Mouse (Mus musculus) intestine, embryonic 15.5 days (tissue): Measurements from ENCODE around the gene Olfr781. TPM values are rescaled to one million over a fixed set of nuclear protein-coding genes. Genes with fewer than 3 reads are reported as not detected.
"Not testable (repeated sequence)": the region's sequence is repeated elsewhere in the genome, so short reads cannot be mapped to it uniquely, and the experiment has no call there.

ENCODE experiments used
- ATAC-seq: fragments of 200-750 bp; cut with Nextera tagmentation; 2 replicates; pipeline ENCODE4 v1.8.0; 2017; ENCODE audit warnings: moderate TSS enrichment, moderate library complexity
- H3K27ac ChIP-seq: fragments of 300-500 bp; sonication (generic); 2 replicates; pipeline ENCODE4 v1.5.1; 2015; ENCODE audit warnings: mild to moderate bottlenecking, inconsistent platforms
- H3K27me3 ChIP-seq: fragments of 300-500 bp; sonication (generic); replicated peaks from 2 replicates; pipeline ENCODE4 v1.6.1; 2015; ENCODE audit warnings: inconsistent platforms
- H3K36me3 ChIP-seq: fragments of 300-500 bp; sonication (generic); 2 replicates; pipeline ENCODE4 v1.6.1; 2015; ENCODE audit warnings: inconsistent platforms
- H3K4me1 ChIP-seq: fragments of 300-500 bp; sonication (generic); replicated peaks from 2 replicates; pipeline ENCODE4 v1.6.1; 2015; ENCODE audit warnings: inconsistent platforms
- H3K4me2 ChIP-seq: fragments of 300-500 bp; sonication (generic); replicated peaks from 2 replicates; pipeline ENCODE4 v1.6.1; 2015; ENCODE audit warnings: mild to moderate bottlenecking, inconsistent platforms
- H3K4me3 ChIP-seq: fragments of 300-500 bp; sonication (generic); replicated peaks from 2 replicates; pipeline ENCODE4 v1.5.1; 2015; ENCODE audit warnings: inconsistent platforms
- H3K9ac ChIP-seq: fragments of 300-500 bp; sonication (generic); 2 replicates; pipeline ENCODE4 v1.6.1; 2015; ENCODE audit warnings: inconsistent platforms
- H3K9me3 ChIP-seq: fragments of 300-500 bp; sonication (generic); 2 replicates; pipeline ENCODE4 v1.6.1; 2016; ENCODE audit warnings: inconsistent platforms
- WGBS: fragments of 180-500 bp; shearing (Covaris S2); methylation state at CpG from one replicate; pipeline ENCODE4 v1.1.7; 2015; 5-methylcytosine and 5-hydroxymethylcytosine counted together
- polyA plus RNA-seq: library from polyadenylated mRNA; unstranded; fragments of >200 nt; fragmentation: Nextera tagmentation; extraction: Ambion mirVana; gene quantifications from 2 replicates; pipeline ENCODE4 v1.2.1, GENCODE M21; 2015

Olfr781 gene
- polyA plus RNA-seq: not detected in 2 replicates

- no peaks in the 10 kb centered on the region for H3K4me1 ChIP-seq
- H3K9ac ChIP-seq: no peak within 1 kb of the TSS
- no peak within 1 kb of the TSS for H3K4me2 ChIP-seq
- no peak within 1 kb of the TSS for H3K4me3 ChIP-seq
- H3K36me3 ChIP-seq: no peaks in the 10 kb centered on the region
- no peaks in the 10 kb centered on the region for H3K9me3 ChIP-seq
- H3K27me3 ChIP-seq: no peaks in the 10 kb centered on the region
- no peak within 1 kb of the TSS for H3K27ac ChIP-seq
- ATAC-seq: no peak
These were observed at the start of gene Olfr781 for GRCm38 (mm10) chr10:129328554-129328953. Gene Olfr781, plus strand, starts transcription at chr10:129328854.

- 35% methylated on average over 1 of the region's 1 CpGs for WGBS
These were observed 15.7 kb upstream of the Olfr781 start for GRCm38 (mm10) chr10:129312973-129313372.

GRCm38 (mm10) chr10:129313521-129313920 is 15.1 kb upstream of the Olfr781 start:
- H3K4me3 ChIP-seq, H3K9ac ChIP-seq, H3K27ac ChIP-seq, H3K27me3 ChIP-seq, H3K4me2 ChIP-seq, H3K4me1 ChIP-seq, H3K36me3 ChIP-seq, H3K9me3 ChIP-seq: not testable (repeated sequence)
- no CpG with 5 or more reads among the region's 1 CpGs for WGBS
- peak; percentile 61 for ATAC-seq

More at GRCm38 (mm10) chr10:129312973-129313372, 15.7 kb upstream of the Olfr781 start:
- H3K4me3 ChIP-seq, H3K27ac ChIP-seq, H3K4me2 ChIP-seq, H3K9me3 ChIP-seq, H3K9ac ChIP-seq, H3K36me3 ChIP-seq, H3K4me1 ChIP-seq, H3K27me3 ChIP-seq: not testable (repeated sequence)
- peak; percentile 53; the same call in 1 of the 2 replicates for ATAC-seq

- no peak within 1 kb of the TSS for H3K4me2 ChIP-seq
- H3K36me3 ChIP-seq: no peaks in the 10 kb centered on the region
- H3K9me3 ChIP-seq: no peaks in the 10 kb centered on the region
- no peak within 1 kb of the TSS for H3K27ac ChIP-seq
- 82% methylated on average over 3 of the region's 3 CpGs for WGBS
- no peak within 1 kb of the TSS for H3K9ac ChIP-seq
- H3K4me1 ChIP-seq: no peaks in the 10 kb centered on the region
- no peak for ATAC-seq
- no peaks in the 10 kb centered on the region for H3K27me3 ChIP-seq
- no peak within 1 kb of the TSS for H3K4me3 ChIP-seq
These were observed 10.8 kb upstream of the Olfr781 start, which contains the start of gene Olfr780 for GRCm38 (mm10) chr10:129317817-129318216. Gene Olfr780, plus strand, starts transcription at chr10:129318117.

- Histone ChIP-seq H3K4me2 (no peak within 1 kb of the TSS), H3K27me3 (no peaks in the 10 kb centered on the region), H3K4me3 (no peak within 1 kb of the TSS), H3K36me3 (no peaks in the 10 kb centered on the region), H3K4me1 (no peaks in the 10 kb centered on the region), H3K9me3 (no peaks in the 10 kb centered on the region), H3K27ac (no peak within 1 kb of the TSS), H3K9ac (no peak within 1 kb of the TSS)
- 93% methylated on average over 3 of the region's 3 CpGs for WGBS
- ATAC-seq: no peak
These were observed 19.9 kb downstream of the Olfr781 start, which contains the start of gene Olfr782 for GRCm38 (mm10) chr10:129348550-129348949. Gene Olfr782, plus strand, starts transcription at chr10:129348850.

GRCm38 (mm10) chr10:129352475-129352874 is 23.8 kb downstream of the Olfr781 start:
- not testable (repeated sequence) for H3K27me3 ChIP-seq, H3K4me2 ChIP-seq, H3K9me3 ChIP-seq, H3K9ac ChIP-seq, H3K4me1 ChIP-seq, H3K36me3 ChIP-seq, H3K27ac ChIP-seq, H3K4me3 ChIP-seq
- 50% methylated on average over 2 of the region's 2 CpGs for WGBS
- peak; percentile 81 for ATAC-seq

GRCm38 (mm10) chr10:129356496-129356895 is 27.8 kb downstream of the Olfr781 start:
- WGBS: 93% methylated on average over 4 of the region's 4 CpGs
- not testable (repeated sequence) for ATAC-seq

GRCm38 (mm10) chr10:129357307-129357706 is 28.7 kb downstream of the Olfr781 start:
- Histone ChIP-seq H3K27me3 (no peaks in the 10 kb centered on the region), H3K9ac (no peak overlapping the region), H3K4me2 (no peak overlapping the region), H3K9me3 (no peaks in the 10 kb centered on the region), H3K36me3 (no peaks in the 10 kb centered on the region), H3K4me3 (no peak overlapping the region), H3K4me1 (no peaks in the 10 kb centered on the region), H3K27ac (no peak overlapping the region)
- WGBS: 63% methylated on average over 5 of the region's 5 CpGs
- ATAC-seq: no peak

More at GRCm38 (mm10) chr10:129356496-129356895, 27.8 kb downstream of the Olfr781 start:
- not testable (repeated sequence) for H3K36me3 ChIP-seq, H3K27ac ChIP-seq, H3K4me2 ChIP-seq, H3K4me1 ChIP-seq, H3K9me3 ChIP-seq, H3K4me3 ChIP-seq, H3K9ac ChIP-seq, H3K27me3 ChIP-seq

GRCm38 (mm10) chr10:129374051-129374450 is 45.4 kb downstream of the Olfr781 start:
- not testable (repeated sequence) for H3K27me3 ChIP-seq, ATAC-seq, H3K36me3 ChIP-seq, H3K4me1 ChIP-seq, H3K27ac ChIP-seq, H3K4me3 ChIP-seq, H3K4me2 ChIP-seq, H3K9me3 ChIP-seq, H3K9ac ChIP-seq
- 89% methylated on average over 5 of the region's 5 CpGs for WGBS

Other genes starting within 250 kb of the Olfr781 start
- not detected in 2 replicates for gene Olfr767, start 245.9 kb upstream of the Olfr781 start, polyA plus RNA-seq
- not detected in 2 replicates for gene Olfr768, start 229.5 kb upstream of the Olfr781 start, polyA plus RNA-seq
- gene Olfr769, start 211.0 kb upstream of the Olfr781 start, polyA plus RNA-seq: not detected in 2 replicates
- not detected in 2 replicates for gene Olfr770, start 189.9 kb upstream of the Olfr781 start, polyA plus RNA-seq
- not detected in 2 replicates for gene Olfr771, start 164.1 kb upstream of the Olfr781 start, polyA plus RNA-seq
- gene Olfr772, start 150.9 kb upstream of the Olfr781 start, polyA plus RNA-seq: not detected in 2 replicates
- not detected in 2 replicates for gene Olfr773, start 141.4 kb upstream of the Olfr781 start, polyA plus RNA-seq
- not detected in 2 replicates for gene Olfr774, start 92.7 kb upstream of the Olfr781 start, polyA plus RNA-seq
- not detected in 2 replicates for gene Olfr775, start 80.4 kb upstream of the Olfr781 start, polyA plus RNA-seq
- gene Olfr776, start 69.7 kb upstream of the Olfr781 start, polyA plus RNA-seq: not detected in 2 replicates
- not detected in 2 replicates for gene Olfr777, start 57.4 kb upstream of the Olfr781 start, polyA plus RNA-seq
- not detected in 2 replicates for gene Olfr780, start 10.7 kb upstream of the Olfr781 start, polyA plus RNA-seq
- not detected in 2 replicates for gene Olfr782, start 20.0 kb downstream of the Olfr781 start, polyA plus RNA-seq
- 0.09 TPM in 1 of 2 replicates, not detected in the other for gene Olfr784, start 55.2 kb downstream of the Olfr781 start, polyA plus RNA-seq
- not detected in 2 replicates for gene Olfr785, start 76.6 kb downstream of the Olfr781 start, polyA plus RNA-seq
- not detected in 2 replicates for gene Olfr786, start 98.5 kb downstream of the Olfr781 start, polyA plus RNA-seq
- not detected in 2 replicates for gene Olfr787, start 133.0 kb downstream of the Olfr781 start, polyA plus RNA-seq
- gene Olfr788, start 142.1 kb downstream of the Olfr781 start, polyA plus RNA-seq: not detected in 2 replicates
- gene Olfr789, start 155.9 kb downstream of the Olfr781 start, polyA plus RNA-seq: not detected in 2 replicates
- gene Olfr790, start 169.6 kb downstream of the Olfr781 start, polyA plus RNA-seq: not detected in 2 replicates
- gene Olfr791, start 192.9 kb downstream of the Olfr781 start, polyA plus RNA-seq: not detected in 2 replicates
- not detected in 2 replicates for gene Olfr792, start 210.3 kb downstream of the Olfr781 start, polyA plus RNA-seq
- gene Olfr794, start 238.8 kb downstream of the Olfr781 start, polyA plus RNA-seq: not detected in 2 replicates